Mouse (Mus musculus): Measurements from ENCODE around the gene Cdk5r1.

- TF ChIP-seq CTCF (IDR thresholded peaks at IDR 0.05): peak; percentile 83
- TF ChIP-seq EP300 (IDR thresholded peaks at IDR 0.05): no peak
Observed at GRCm38 (mm10) chr11:80428381-80429008, 48.3 kb upstream of the Cdk5r1 start, which contains the start of gene Psmd11.
